Mouse (Mus musculus): ENCODE results near the gene Mfsd14a. TPM values are rescaled to one million over a fixed set of nuclear protein-coding genes. Genes with fewer than 3 reads are reported as not detected.

Mfsd14a gene
- polyA plus RNA-seq (2012; rRNA removed) = 19.7 and 19.8 TPM in 2 replicates

DNA sequence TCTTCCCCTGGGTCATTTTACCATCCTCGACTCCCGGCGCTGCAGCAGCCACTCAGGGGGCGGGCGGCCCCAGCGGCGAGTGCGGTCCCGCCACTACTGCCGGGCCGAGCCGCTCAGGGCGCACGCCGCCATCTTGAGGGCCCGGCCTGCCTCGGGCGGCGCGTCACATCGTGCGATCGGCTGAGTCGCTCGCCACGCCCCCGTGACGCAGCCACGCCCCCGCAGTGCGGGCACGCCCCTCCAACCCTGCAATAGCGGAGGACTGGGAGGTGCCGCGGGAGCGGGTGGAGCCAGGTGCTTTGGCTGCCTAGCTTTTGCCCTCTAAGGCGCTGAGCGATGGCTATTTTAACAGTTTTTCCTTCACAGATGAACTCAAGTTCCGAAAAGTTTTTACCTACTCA is at the start of gene Mfsd14a:
TSS of gene Mfsd14a (minus strand) at position 215 of the 401 bp plus-strand sequence.

DNA sequence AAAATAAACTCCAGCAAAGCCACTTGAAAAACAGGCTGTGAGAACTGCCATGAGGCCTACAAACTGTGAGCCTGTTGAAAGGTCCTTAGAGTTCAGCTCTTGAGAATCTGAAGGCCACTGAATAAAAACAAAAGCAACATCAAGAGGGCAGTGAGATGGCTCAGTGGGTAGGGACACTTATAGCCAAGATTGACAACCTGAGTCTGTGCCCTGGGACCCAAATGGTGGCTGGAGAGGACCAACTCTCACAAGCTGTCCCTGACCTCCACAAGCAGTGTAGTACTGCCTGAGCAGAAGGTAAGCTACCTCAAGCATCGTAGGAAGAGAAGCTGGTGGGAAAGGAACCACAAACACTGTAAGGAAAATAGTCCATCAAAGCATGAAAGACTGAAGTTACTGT is 18.7 kb upstream of the Mfsd14a start, which contains the start of gene Gm43191:
TSS of gene Gm43191 (minus strand) at position 101 of the 400 bp plus-strand sequence.

DNA sequence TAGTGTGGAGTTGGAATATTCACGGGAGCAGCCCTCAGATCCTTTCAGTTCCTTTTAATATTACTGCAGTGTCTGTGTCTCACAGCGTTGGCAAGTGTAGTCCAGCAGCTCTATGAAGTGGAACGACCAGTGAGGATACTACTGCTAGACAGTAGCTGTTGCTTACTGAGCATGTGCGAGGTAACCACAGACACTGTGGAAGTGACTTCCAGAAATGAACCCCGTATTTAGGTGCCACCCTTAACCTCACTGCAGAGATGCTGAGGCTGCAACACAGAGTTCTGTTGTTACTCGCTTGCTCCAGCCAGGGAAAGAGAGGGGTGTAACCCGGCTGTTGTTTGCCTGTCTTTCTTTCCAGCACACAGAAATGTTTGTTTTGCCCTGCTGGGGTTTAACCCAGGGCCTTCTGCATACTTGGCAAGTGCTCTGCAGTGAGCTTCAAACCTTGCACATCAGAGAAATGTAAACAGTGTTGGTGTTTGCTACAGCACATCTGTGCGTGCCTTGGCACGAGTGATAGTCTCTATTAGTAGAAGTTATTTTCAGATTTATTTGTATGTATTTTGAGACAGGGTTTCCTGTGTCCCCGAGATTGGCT is 48.1 kb downstream of the Mfsd14a start, which contains the start of gene Trmt13:
TSS of gene Trmt13 (minus strand) at position 293 of the 598 bp plus-strand sequence.

DNA sequence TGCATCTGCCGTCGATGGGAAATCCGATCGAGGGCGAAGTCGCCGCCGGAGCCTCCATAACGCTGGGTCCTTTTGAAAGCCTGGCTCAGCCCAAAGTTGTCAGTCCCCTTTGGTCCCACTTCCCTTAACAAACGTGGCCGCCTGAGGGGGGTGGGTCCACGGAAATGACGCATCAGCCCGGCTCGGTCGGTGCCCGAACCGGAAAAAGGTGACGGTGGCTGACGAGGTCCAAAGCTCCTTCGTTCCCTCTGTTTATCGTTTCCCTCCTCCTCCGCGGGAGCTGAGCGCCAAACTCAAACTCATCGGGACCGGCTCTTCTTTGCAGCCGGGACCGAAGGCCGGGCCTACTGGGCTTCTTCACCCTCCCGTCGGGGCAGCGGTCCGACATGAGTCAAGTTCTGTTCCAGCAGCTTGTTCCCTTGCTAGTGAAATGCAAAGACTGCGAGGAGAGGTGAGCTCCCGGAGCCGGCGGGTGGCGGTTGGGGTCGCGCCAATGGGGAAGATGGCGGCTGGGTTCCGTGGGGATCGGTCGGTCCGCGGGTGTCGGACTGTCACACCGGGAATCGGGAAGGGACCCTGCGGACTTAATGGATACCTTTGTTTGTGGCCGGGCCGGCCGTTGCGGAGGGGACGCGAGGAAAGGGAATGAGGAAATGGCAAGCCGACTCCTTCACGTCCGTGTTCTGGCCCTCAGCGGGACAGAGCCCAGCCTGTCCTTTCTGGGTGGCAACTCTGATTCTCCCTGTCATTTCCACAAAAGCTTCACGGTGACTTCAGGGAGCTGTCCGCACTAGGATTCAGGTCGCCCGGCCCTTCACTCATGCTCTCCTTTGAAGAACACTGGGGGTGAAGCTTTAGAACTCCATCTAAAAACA is 67.5 kb downstream of the Mfsd14a start, which contains the start of gene Sass6:
TSS of gene Sass6 (plus strand) at position 255 of the 875 bp plus-strand sequence.

Other genes with a start within 250 kb of the Mfsd14a start
- 1.5 and 2.0 TPM in 2 replicates for gene Cdc14a, start 238.6 kb downstream of the Mfsd14a start, polyA plus RNA-seq (2012; rRNA removed)
- gene Rtca, start 154.5 kb downstream of the Mfsd14a start, polyA plus RNA-seq (2012; rRNA removed) = 13.5 and 13.7 TPM in 2 replicates
- gene Dbt, start 149.6 kb downstream of the Mfsd14a start, polyA plus RNA-seq (2012; rRNA removed) = 25.1 and 28.8 TPM in 2 replicates
- gene Lrrc39, start 99.7 kb downstream of the Mfsd14a start, polyA plus RNA-seq (2012; rRNA removed) = 2.0 and 2.1 TPM in 2 replicates
- 4.7 and 4.8 TPM in 2 replicates for gene Sass6, start 67.7 kb downstream of the Mfsd14a start, polyA plus RNA-seq (2012; rRNA removed)
- 6.9 and 7.7 TPM in 2 replicates for gene Trmt13, start 48.1 kb downstream of the Mfsd14a start, polyA plus RNA-seq (2012; rRNA removed)
- 0.07 TPM in 1 of 2 replicates, not detected in the other for gene Gm43191, start 18.6 kb upstream of the Mfsd14a start, polyA plus RNA-seq (2012; rRNA removed)
- gene Slc35a3, start 50.2 kb upstream of the Mfsd14a start, polyA plus RNA-seq (2012; rRNA removed) = 6.6 and 7.2 TPM in 2 replicates
- gene Agl, start 145.5 kb upstream of the Mfsd14a start, polyA plus RNA-seq (2012; rRNA removed) = 17.1 and 21.5 TPM in 2 replicates
- gene Frrs1, start 196.8 kb upstream of the Mfsd14a start, polyA plus RNA-seq (2012; rRNA removed) = 22.8 and 27.8 TPM in 2 replicates

All from liver, embryonic 18 days (tissue).